Mouse (Mus musculus) midbrain, embryonic 11.5 days (tissue): ENCODE data around the gene Cabp2. TPM values are rescaled to one million over a fixed set of nuclear protein-coding genes. Genes with fewer than 3 reads are reported as not detected.
A peak's percentile ranks its signal among the peaks of the same experiment; 100 is the strongest.
"Not testable (repeated sequence)": the region's sequence is repeated elsewhere in the genome, so short reads cannot be mapped to it uniquely, and the experiment has no call there.

Source experiments
- ATAC-seq: fragments of 200-750 bp; cut with Nextera tagmentation; 2 replicates; pipeline ENCODE4 v1.8.0; 2017; ENCODE audit warnings: moderate TSS enrichment, moderate library complexity; ENCODE audit not compliant: low FRiP score
- DNase-seq: peaks from one replicate; pipeline ENCODE4 v3.0.0; 2015; ENCODE audit warnings: low spot score; ENCODE audit errors: missing footprints
- H3K27ac ChIP-seq: fragments of 300-500 bp; sonication (generic); 2 replicates; pipeline ENCODE4 v1.5.1; 2014; ENCODE audit warnings: low read depth, low read length
- H3K27me3 ChIP-seq: fragments of 300-500 bp; sonication (generic); 2 replicates; pipeline ENCODE4 v1.6.1; 2014; ENCODE audit warnings: mild to moderate bottlenecking, low read length, moderate library complexity, mixed read lengths; ENCODE audit not compliant: control insufficient read depth, insufficient read depth
- H3K36me3 ChIP-seq: fragments of 300-500 bp; sonication (generic); 2 replicates; pipeline ENCODE4 v1.6.1; 2014; ENCODE audit warnings: mild to moderate bottlenecking, low read length, moderate library complexity, mixed read lengths; ENCODE audit not compliant: control insufficient read depth, insufficient read depth
- H3K4me1 ChIP-seq: fragments of 300-500 bp; sonication (generic); 2 replicates; pipeline ENCODE4 v1.6.1; 2014; ENCODE audit warnings: low read length; ENCODE audit not compliant: control insufficient read depth, insufficient read depth
- H3K4me2 ChIP-seq: fragments of 300-500 bp; sonication (generic); 2 replicates; pipeline ENCODE4 v1.6.1; 2014; ENCODE audit warnings: mild to moderate bottlenecking, moderate library complexity
- H3K4me3 ChIP-seq: fragments of 300-500 bp; sonication (generic); 2 replicates; pipeline ENCODE4 v1.5.1; 2014; ENCODE audit warnings: low read depth, low read length
- H3K9ac ChIP-seq: fragments of 300-500 bp; sonication (generic); 2 replicates; pipeline ENCODE4 v1.6.1; 2014; ENCODE audit warnings: low read length
- H3K9me3 ChIP-seq: fragments of 300-500 bp; sonication (generic); 2 replicates; pipeline ENCODE4 v1.6.1; 2016; ENCODE audit warnings: low read length; ENCODE audit not compliant: control insufficient read depth
- WGBS: fragments of 180-500 bp; shearing (Covaris S2); extraction: QIAGEN DNeasy Blood & Tissue Kit; methylation state at CpG from one replicate; pipeline ENCODE4 v1.1.7; 2014; 5-methylcytosine and 5-hydroxymethylcytosine counted together
- polyA plus RNA-seq: library from polyadenylated mRNA; unstranded; fragments of >200 nt; fragmentation: Nextera tagmentation; extraction: Ambion mirVana; gene quantifications from 2 replicates; pipeline ENCODE4 v1.2.1, GENCODE M21; 2014

The Cabp2 gene
- polyA plus RNA-seq, 1 experiment from 2014 or later, result not detected

DNA sequence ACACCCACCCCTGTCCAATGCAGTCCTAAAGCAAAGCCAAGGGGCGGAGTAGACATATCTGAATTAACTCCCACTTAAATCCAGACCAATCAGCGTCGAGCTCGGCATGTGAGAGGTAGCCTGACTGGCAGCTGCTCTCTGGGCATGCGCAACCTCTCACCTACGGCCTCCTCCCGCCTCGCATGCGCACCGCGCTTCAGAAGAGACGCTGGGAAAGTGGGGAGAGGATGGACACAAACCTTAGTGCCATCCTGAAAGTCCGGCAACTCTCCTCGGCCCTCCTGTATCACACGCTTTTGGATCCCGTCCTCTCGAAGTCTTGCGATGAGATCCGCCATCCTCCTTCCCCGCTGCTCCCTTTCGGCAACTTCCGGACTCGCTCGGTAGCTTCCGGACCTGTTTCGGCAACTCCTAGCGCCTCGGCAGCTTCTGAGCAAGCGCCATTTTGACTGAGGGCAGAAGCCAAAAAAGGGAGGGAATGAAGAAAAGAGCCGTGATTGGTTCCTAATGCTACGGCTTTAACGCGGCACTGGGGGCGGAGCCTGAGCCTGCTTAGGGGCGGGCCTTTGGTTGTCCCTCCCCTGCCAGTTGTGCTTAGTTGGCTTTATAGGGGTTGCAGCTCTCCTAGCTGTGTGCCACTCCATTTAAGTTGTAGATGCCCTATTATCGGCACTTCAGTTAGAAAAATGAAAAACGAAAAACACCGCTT is 39.9 kb downstream of the Cabp2 start:
- Histone ChIP-seq H3K4me1 (peaks cover 8% of the 10 kb centered on the region), H3K27me3 (no peaks in the 10 kb centered on the region), H3K36me3 (no peaks in the 10 kb centered on the region), H3K4me2 (peak overlapping the region; percentile 44), H3K4me3 (peak overlapping the region; percentile 31), H3K9ac (peak overlapping the region; percentile 62), H3K9me3 (no peaks in the 10 kb centered on the region), H3K27ac (peak overlapping the region; percentile 46)
- DNase-seq (peak; percentile 100), ATAC-seq (peak; percentile 80)
- WGBS, result 4% methylated on average over 38 of the region's 38 CpGs

DNA sequence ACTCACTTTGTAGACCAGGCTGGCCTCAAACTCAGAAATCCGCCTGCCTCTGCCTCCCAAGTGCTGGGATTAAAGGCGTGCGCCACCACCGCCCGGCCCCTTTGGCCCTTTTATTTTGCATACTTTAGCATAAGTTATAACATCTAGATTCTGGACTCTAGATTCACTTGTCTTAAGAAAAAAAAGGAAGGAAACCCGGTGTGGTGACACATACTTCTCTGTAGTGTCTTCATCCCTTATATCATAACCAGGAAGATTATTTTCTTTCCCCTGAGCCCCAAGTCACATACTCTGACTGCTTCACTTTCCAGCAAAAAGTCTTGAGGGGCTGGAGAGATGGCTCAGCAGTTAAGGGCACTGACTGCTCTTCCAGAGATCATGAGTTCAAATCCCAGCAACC is 40.5 kb downstream of the Cabp2 start:
- WGBS, result 60% methylated on average over 6 of the region's 6 CpGs
- ATAC-seq, H3K27me3 ChIP-seq, H3K36me3 ChIP-seq, H3K27ac ChIP-seq, DNase-seq, H3K9me3 ChIP-seq, H3K4me3 ChIP-seq, H3K9ac ChIP-seq, H3K4me2 ChIP-seq: not testable (repeated sequence)
- H3K4me1 ChIP-seq, result peaks cover 14% of the 10 kb centered on the region

DNA sequence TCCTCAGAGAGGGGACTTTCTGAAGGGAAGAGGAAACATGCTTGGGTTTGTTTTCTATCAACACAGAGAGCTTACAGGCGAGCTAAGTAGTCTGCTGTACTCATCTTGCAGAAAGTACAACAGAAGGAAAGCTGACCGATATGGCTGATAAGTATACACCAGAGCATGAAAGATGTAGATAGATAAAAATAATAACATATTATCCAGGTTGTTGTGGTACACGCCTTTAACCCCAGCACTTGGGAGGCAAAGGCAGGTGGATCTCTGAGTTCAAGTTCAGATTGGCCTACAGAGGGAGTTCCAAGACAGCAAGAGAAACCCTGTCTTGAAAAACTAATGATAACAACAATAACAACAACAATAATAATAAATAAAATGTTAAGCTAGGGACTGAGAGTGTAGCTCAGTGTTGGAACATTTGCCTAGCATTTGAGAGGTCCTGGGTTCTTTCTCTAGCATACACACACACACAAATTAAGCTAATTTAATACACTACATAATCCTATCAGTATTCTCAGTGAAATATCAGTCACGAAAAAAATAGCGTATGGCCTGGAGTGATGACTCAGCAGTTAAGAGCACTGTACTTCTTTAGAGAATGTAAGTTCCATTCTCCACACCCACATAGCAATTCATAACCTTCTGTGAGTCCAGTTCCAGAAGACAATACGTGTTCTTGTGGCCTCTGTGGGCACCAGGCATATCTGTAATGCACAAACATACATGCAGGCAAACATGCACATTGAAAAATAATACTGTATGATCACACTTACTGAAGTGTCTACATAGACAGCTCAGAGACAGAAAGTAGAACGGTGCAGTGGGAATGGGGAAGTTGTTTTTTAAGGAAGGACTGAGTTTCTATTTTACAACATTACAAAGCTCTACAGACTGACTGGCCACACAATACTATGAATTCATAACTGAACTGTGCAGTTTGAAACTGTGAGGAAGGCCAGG is 41.3 kb downstream of the Cabp2 start:
- Histone ChIP-seq H3K9me3 (no peaks in the 10 kb centered on the region), H3K27ac (no peak overlapping the region), H3K4me2 (no peak overlapping the region), H3K9ac (no peak overlapping the region), H3K4me1 (peaks cover 16% of the 10 kb centered on the region), H3K4me3 (no peak overlapping the region), H3K27me3 (no peaks in the 10 kb centered on the region), H3K36me3 (no peaks in the 10 kb centered on the region)
- ATAC-seq (no peak), DNase-seq (peak; percentile 66)
- 86% methylated on average over 7 of the region's 7 CpGs for WGBS

DNA sequence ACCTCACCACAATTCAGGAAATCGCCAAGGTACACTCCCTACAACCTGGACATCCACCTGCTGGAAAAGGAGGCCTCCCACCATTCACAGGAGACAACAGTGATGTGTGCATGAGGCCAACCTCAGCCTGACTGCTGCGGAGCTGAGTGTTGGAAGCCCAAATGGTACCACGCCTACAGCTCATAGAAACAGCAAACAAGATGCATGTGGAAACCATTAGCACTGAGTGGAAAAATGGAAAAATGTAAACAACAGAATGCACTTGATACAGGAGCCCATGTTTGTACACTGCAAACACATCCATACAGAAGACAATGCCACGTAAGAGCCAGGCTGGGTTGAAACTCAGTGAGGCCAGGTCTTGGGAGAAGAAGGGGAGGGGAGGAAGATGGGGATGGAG is 43.1 kb downstream of the Cabp2 start:
- Histone ChIP-seq H3K4me2 (no peak overlapping the region), H3K9me3 (no peaks in the 10 kb centered on the region), H3K4me3 (no peak overlapping the region), H3K27me3 (no peaks in the 10 kb centered on the region), H3K27ac (no peak overlapping the region), H3K9ac (no peak overlapping the region), H3K36me3 (peaks cover 4% of the 10 kb centered on the region), H3K4me1 (peaks cover 16% of the 10 kb centered on the region)
- ATAC-seq, result no peak
- DNase-seq, result no peak
- WGBS, result 90% methylated on average over 4 of the region's 4 CpGs

DNA sequence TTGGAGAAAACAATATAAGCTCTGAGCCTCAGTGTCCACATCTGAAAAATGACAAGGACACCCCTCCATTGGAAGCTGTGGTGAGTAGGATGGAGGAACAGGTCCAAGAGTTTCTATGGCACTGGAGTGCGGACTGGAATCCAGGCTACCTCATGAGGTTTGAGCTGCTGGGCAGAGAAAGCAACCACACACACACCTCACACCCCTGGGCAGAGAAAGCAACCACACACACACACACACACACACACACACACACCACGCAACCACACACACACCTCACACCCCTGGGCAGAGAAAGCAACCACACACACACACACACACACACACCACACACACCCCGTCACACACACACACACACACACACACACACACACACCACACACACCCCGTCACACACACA is 43.9 kb downstream of the Cabp2 start:
- not testable (repeated sequence) for H3K27me3 ChIP-seq, DNase-seq, H3K36me3 ChIP-seq, H3K27ac ChIP-seq, H3K9me3 ChIP-seq
- H3K4me2 ChIP-seq, result peak overlapping the region; percentile 77
- H3K9ac ChIP-seq, result peak overlapping the region; percentile 47; the same call in 1 of the 2 replicates
- peak; percentile 60; the same call in 1 of the 2 replicates for ATAC-seq
- peak overlapping the region; percentile 67 for H3K4me3 ChIP-seq
- H3K4me1 ChIP-seq, result peaks cover 16% of the 10 kb centered on the region
- WGBS, result 25% methylated on average over 2 of the region's 4 CpGs

DNA sequence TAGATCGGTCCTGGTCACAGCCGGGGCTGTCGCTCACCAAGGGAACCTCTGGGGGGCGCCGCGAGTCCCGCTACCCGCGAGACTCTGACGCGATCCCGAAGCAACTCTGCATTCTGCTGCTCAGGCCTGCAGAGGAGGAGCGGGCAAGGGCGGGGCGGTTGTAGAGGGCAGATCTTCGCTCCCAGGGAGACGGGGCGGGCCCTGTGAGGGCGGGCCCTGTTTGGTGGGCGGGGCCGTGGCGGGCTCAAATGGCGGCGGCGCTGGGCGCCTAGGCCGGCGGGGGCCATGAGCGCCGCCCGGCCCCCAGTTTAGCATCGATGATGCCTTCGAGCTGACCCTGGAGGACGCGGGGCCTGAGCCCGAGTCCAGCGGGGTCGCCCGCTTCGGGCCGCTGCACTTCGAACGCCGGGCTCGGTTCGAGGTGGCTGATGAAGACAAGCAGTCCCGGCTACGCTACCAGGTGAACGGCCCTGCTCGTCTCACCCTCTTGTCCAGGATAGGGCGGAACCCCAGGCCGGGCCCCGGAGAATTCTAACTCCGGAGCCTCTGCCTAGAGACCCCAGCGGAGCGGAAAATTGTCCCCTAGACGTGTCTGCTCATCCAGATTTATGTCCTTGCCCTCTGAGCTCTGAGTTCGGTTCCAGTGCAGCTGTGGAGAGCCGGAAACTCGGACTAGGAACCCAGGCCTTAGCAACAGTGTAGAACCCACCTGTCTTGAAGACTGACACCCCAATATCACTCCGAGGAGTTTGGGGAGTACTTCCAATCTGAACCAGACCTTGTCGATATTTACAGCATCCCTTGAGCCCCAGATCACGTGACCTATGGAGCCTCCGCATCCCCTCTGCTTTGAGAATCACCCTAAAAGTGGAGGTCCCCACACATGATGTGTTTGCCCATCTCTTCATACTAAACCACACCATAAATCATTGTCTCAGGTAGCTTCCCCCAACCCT is 44.6 kb downstream of the Cabp2 start, which contains the start of gene Aip:
Aip (minus strand) TSS at position 118 of the 956 bp plus-strand sequence.
- Histone ChIP-seq H3K4me2 (peak within 1 kb of the TSS; percentile 77), H3K27me3 (no peaks in the 10 kb centered on the region), H3K9me3 (no peaks in the 10 kb centered on the region), H3K27ac (peak within 1 kb of the TSS; percentile 25; the same call in 1 of the 2 replicates), H3K36me3 (peaks cover 4% of the 10 kb centered on the region), H3K4me3 (peak within 1 kb of the TSS; percentile 67), H3K9ac (peak within 1 kb of the TSS; percentile 86), H3K4me1 (peaks cover 11% of the 10 kb centered on the region)
- under 1% methylated on average over 60 of the region's 64 CpGs for WGBS
- ATAC-seq (peak; percentile 95), DNase-seq (peak; percentile 99)

DNA sequence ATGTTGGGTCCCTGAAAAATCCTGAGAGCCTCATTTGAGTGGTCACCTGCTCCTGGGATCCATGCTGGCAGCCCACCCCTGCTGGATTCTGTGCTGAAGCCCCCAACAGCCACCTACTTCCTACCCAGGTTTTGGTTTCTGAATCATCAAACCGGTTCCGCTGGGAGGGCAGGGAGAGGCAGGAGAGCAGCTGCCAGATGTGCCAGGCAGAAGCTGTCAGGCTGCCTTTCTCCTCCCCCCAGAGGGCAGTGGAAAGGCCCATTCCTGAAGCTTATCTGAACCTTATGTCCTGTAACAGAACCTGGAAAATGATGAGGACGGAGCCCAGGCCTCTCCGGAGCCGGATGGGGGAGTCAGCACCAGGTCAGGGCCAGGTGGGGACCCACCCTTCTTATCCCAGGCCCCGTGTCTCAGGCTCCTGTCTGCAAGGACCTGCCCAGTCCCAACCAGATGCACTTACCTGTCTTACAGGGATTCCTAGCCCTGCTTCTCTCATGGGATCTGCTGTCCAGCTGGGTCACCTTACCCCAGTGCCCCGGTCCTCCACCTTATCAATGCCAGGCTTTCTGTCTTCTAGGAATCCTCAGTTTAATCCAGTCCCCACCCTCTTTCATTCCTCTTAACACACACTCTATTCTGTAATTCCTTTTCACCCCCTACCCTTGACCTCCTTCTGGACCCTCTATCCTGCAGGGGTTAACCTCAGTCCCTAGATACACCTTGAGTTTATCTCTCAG is 45.5 kb downstream of the Cabp2 start:
- WGBS, result 68% methylated on average over 7 of the region's 7 CpGs
- peak; percentile 64 for DNase-seq
- Histone ChIP-seq H3K9me3 (no peaks in the 10 kb centered on the region), H3K27me3 (no peaks in the 10 kb centered on the region), H3K4me2 (peak overlapping the region; percentile 77), H3K36me3 (peaks cover 8% of the 10 kb centered on the region), H3K9ac (peak overlapping the region; percentile 86), H3K4me1 (peaks cover 11% of the 10 kb centered on the region), H3K27ac (no peak overlapping the region), H3K4me3 (peak overlapping the region; percentile 67)
- ATAC-seq, result no peak

DNA sequence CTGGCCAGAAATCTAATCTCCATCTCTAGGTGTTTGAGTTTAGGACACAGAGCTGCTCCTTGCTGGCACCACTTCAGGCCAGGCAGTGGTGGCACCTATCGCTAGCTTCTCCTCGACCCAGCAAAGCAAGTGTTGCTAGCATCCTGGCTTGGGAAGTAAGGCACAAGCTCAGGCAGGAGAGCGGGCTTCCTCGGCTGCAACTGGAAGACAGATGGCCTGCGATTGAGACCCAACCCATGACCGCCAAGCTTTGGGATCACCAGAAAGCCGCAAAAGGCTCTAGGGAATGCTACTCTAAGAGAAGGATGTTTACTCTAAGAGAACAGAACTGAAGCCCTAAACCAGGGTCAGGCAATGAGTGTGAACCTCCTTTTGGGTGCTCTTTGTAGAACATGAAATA is 48.1 kb downstream of the Cabp2 start:
- Histone ChIP-seq H3K9ac (no peak overlapping the region), H3K9me3 (no peaks in the 10 kb centered on the region), H3K4me1 (peaks cover 11% of the 10 kb centered on the region), H3K27ac (no peak overlapping the region), H3K4me2 (no peak overlapping the region), H3K36me3 (peaks cover 8% of the 10 kb centered on the region), H3K27me3 (no peaks in the 10 kb centered on the region), H3K4me3 (no peak overlapping the region)
- ATAC-seq (no peak), DNase-seq (peak; percentile 31)
- WGBS, result 96% methylated on average over 7 of the region's 7 CpGs
